Mouse (Mus musculus): Measurements from ENCODE around the gene Olfr738. TPM values are rescaled to one million over a fixed set of nuclear protein-coding genes. Genes with fewer than 3 reads are reported as not detected.

Olfr738 gene
- polyA plus RNA-seq (2017; shearing (Covaris generic)): not detected

GRCm38 (mm10) chr14:50407268-50407667 is at the start of gene Olfr738:
TSS of gene Olfr738 (plus strand) at chr14:50407568.

GRCm38 (mm10) chr14:50357593-50357992 is 49.8 kb upstream of the Olfr738 start, which contains the start of gene Tlr11:
TSS of gene Tlr11 (plus strand) at chr14:50357914.

GRCm38 (mm10) chr14:50380863-50381262 is 26.5 kb upstream of the Olfr738 start, which contains the start of gene Olfr736:
TSS of gene Olfr736 (plus strand) at chr14:50381163.

GRCm38 (mm10) chr14:50418326-50418725 is 11.0 kb downstream of the Olfr738 start, which contains the start of gene Olfr739:
TSS of gene Olfr739 (plus strand) at chr14:50418626.

GRCm38 (mm10) chr14:50445245-50445644 is 37.9 kb downstream of the Olfr738 start, which contains the start of gene Olfr740:
TSS of gene Olfr740 (plus strand) at chr14:50445545.

Other genes with a start within 250 kb of the Olfr738 start
- gene Olfr730, start 219.4 kb upstream of the Olfr738 start, polyA plus RNA-seq (2017; shearing (Covaris generic)): not detected
- gene Olfr731, start 165.7 kb upstream of the Olfr738 start, polyA plus RNA-seq (2017; shearing (Covaris generic)): not detected
- not detected for gene Olfr732, start 123.4 kb upstream of the Olfr738 start, polyA plus RNA-seq (2017; shearing (Covaris generic))
- not detected for gene Olfr733, start 106.0 kb upstream of the Olfr738 start, polyA plus RNA-seq (2017; shearing (Covaris generic))
- not detected for gene Olfr734, start 80.8 kb upstream of the Olfr738 start, polyA plus RNA-seq (2017; shearing (Covaris generic))
- gene Olfr735, start 58.7 kb upstream of the Olfr738 start, polyA plus RNA-seq (2017; shearing (Covaris generic)): not detected
- gene Tlr11, start 49.7 kb upstream of the Olfr738 start, polyA plus RNA-seq (2017; shearing (Covaris generic)): not detected
- gene Olfr736, start 26.4 kb upstream of the Olfr738 start, polyA plus RNA-seq (2017; shearing (Covaris generic)): not detected
- not detected for gene Olfr739, start 11.1 kb downstream of the Olfr738 start, polyA plus RNA-seq (2017; shearing (Covaris generic))
- gene Olfr740, start 38.0 kb downstream of the Olfr738 start, polyA plus RNA-seq (2017; shearing (Covaris generic)): not detected
- not detected for gene Olfr741, start 65.2 kb downstream of the Olfr738 start, polyA plus RNA-seq (2017; shearing (Covaris generic))
- not detected for gene Olfr742, start 96.0 kb downstream of the Olfr738 start, polyA plus RNA-seq (2017; shearing (Covaris generic))
- not detected for gene Olfr743, start 114.3 kb downstream of the Olfr738 start, polyA plus RNA-seq (2017; shearing (Covaris generic))
- not detected for gene Olfr744, start 207.3 kb downstream of the Olfr738 start, polyA plus RNA-seq (2017; shearing (Covaris generic))
- not detected for gene Olfr745, start 231.8 kb downstream of the Olfr738 start, polyA plus RNA-seq (2017; shearing (Covaris generic))
- not detected for gene Olfr746, start 239.5 kb downstream of the Olfr738 start, polyA plus RNA-seq (2017; shearing (Covaris generic))

Data from inflammation-experienced regulatory T-cells, adult 16 weeks (primary cell).